ENCODE assay signal across 9 mouse cellular contexts in genomic region chr3:147948041-147948592, GRCm38 (mm10).
DNase-seq lines count a peak whose midpoint lies in the region.
"Had no signal": no experiment of that assay in that cellular context is flagged by ENCODE, and none has a peak within 500 bp of the region (broad histone marks: within the 10 kb centered on the region; RNA-seq: fewer than 3 reads in every experiment).

No protein-coding gene starts in this region.

- peak; percentile 85 for DNase-seq in heart, adult 11 months
- DNase-seq in heart, adult 9 months (ENCODE audit: low spot score in 2 of 2) = no peak
- peak; percentile 4 to 19 for DNase-seq in lung, postnatal 4 days
- DNase-seq in lung, adult 18-20 months = no peak
- peak; percentile 14 for DNase-seq in heart, postnatal 4 days
- DNase-seq in urinary bladder, adult 2 months (ENCODE audit: low spot score) = no peak
- no peak for DNase-seq in thymus, postnatal 25 days
- DNase-seq: cerebellum, adult 2 months; kidney, adult 9 months had no signal

Comparison
In these comparisons a context has a peak if more than half of its experiments do, and no peak if none do; other contexts are left out.
1. DNase-seq: peak in heart, adult 11 months (single experiment), lung, postnatal 4 days (2 of 2) and heart, postnatal 4 days (single experiment); none in heart, adult 9 months (0 of 2), lung, adult 18-20 months (0 of 2), urinary bladder, adult 2 months (single experiment) and thymus, postnatal 25 days (single experiment).